29 mouse cellular contexts compared by ENCODE assay signal in the genomic region with DNA sequence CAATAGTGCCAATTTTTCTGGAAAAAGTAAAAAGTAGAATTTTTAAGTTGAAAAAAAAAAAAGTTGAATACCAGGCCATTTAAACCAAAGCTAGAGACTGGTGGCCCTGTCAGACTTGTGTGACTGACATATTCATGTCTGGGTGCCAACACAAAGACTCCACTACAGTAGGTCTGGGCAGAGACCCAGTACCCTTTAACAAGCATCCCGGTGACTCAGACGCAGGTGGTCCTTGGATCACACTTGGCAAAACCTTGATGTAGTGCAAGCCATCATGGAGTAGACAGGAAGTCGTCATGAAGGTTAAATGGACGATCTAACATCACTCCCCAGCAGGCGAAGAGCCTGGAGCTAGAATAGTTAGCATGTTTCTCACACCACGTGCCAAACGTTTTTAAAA.
DNase-seq lines count a peak whose midpoint lies in the region; ATAC-seq and TF ChIP-seq lines count a peak whose summit lies in the region.
"Had no signal": no experiment of that assay in that cellular context is flagged by ENCODE, and none has a peak within 500 bp of the region (broad histone marks: within the 10 kb centered on the region; RNA-seq: fewer than 3 reads in every experiment).

No protein-coding gene starts in this region.

- no peak overlapping the region for H3K9ac ChIP-seq in limb, embryonic 13.5 days
- H3K9ac ChIP-seq in liver, embryonic 12.5 days: no peak overlapping the region
- H3K9ac ChIP-seq: embryonic facial prominence, embryonic 12.5 days; heart, embryonic 15.5 days; hindbrain, embryonic 12.5 days; intestine, embryonic 15.5 days; liver, embryonic 13.5 days; midbrain, embryonic 15.5 days had no signal

- WGBS in limb, embryonic 13.5 days: 64% methylated on average over 7 of the region's 7 CpGs
- WGBS in limb, embryonic 10.5 days: 90% methylated on average over 7 of the region's 7 CpGs
- 72% methylated on average over 7 of the region's 7 CpGs for WGBS in liver, embryonic 12.5 days (ENCODE audit: insufficient replicate concordance)

- no peak overlapping the region for H3K27ac ChIP-seq in limb, embryonic 13.5 days
- no peak overlapping the region for H3K27ac ChIP-seq in limb, embryonic 10.5 days
- H3K27ac ChIP-seq in liver, embryonic 12.5 days: no peak overlapping the region
- H3K27ac ChIP-seq: embryonic facial prominence, embryonic 12.5 days; heart, embryonic 10.5 days; heart, embryonic 15.5 days; hindbrain, embryonic 12.5 days; hindbrain, postnatal 0 days; intestine, embryonic 15.5 days; layer of hippocampus, adult 2 months; liver, embryonic 13.5 days; midbrain, embryonic 15.5 days; stomach, postnatal 0 days had no signal

- no peaks in the 10 kb centered on the region for H3K27me3 ChIP-seq in limb, embryonic 13.5 days
- no peaks in the 10 kb centered on the region for H3K27me3 ChIP-seq in limb, embryonic 10.5 days (ENCODE audit: low read depth, poor library complexity, severe bottlenecking)
- no peaks in the 10 kb centered on the region for H3K27me3 ChIP-seq in myocyte (ENCODE audit: control insufficient read depth, insufficient read depth, insufficient read length)
- H3K27me3 ChIP-seq in liver, embryonic 12.5 days (replicated peaks): no peaks in the 10 kb centered on the region
- H3K27me3 ChIP-seq: embryonic facial prominence, embryonic 12.5 days; heart, embryonic 15.5 days; hindbrain, embryonic 12.5 days; intestine, embryonic 15.5 days; liver, embryonic 13.5 days; midbrain, embryonic 15.5 days had no signal

- peaks cover 31% of the 10 kb centered on the region for H3K4me1 ChIP-seq in limb, embryonic 13.5 days
- H3K4me1 ChIP-seq in limb, embryonic 10.5 days: peaks cover 27% of the 10 kb centered on the region
- no peaks in the 10 kb centered on the region for H3K4me1 ChIP-seq in liver, embryonic 12.5 days
- H3K4me1 ChIP-seq: heart, embryonic 10.5 days; intestine, embryonic 15.5 days; liver, embryonic 13.5 days; midbrain, embryonic 15.5 days had no signal

- no peak for TF ChIP-seq POLR2A in myocyte (IDR thresholded peaks at IDR 0.05; ENCODE audit: insufficient read length, low read depth)

- H3ac ChIP-seq in myocyte (ENCODE audit: control insufficient read depth, insufficient read length): no peak overlapping the region

- no peak overlapping the region for H3K4me2 ChIP-seq in limb, embryonic 13.5 days (replicated peaks)
- peak overlapping the region; percentile 50 for H3K4me2 ChIP-seq in myocyte (ENCODE audit: low read depth)
- no peak overlapping the region for H3K4me2 ChIP-seq in liver, embryonic 12.5 days
- H3K4me2 ChIP-seq: embryonic facial prominence, embryonic 12.5 days; heart, embryonic 15.5 days; hindbrain, embryonic 12.5 days; intestine, embryonic 15.5 days; liver, embryonic 13.5 days; midbrain, embryonic 15.5 days had no signal

- H3K36me3 ChIP-seq in limb, embryonic 13.5 days: peaks cover 6% of the 10 kb centered on the region; the same call in 1 of the 2 replicates
- H3K36me3 ChIP-seq in limb, embryonic 10.5 days: peaks cover 46% of the 10 kb centered on the region
- no peaks in the 10 kb centered on the region for H3K36me3 ChIP-seq in myocyte (ENCODE audit: control insufficient read depth, insufficient read depth)
- no peaks in the 10 kb centered on the region for H3K36me3 ChIP-seq in liver, embryonic 12.5 days
- H3K36me3 ChIP-seq: embryonic facial prominence, embryonic 12.5 days; heart, embryonic 10.5 days; heart, embryonic 15.5 days; hindbrain, embryonic 12.5 days; intestine, embryonic 15.5 days; liver, embryonic 13.5 days; midbrain, embryonic 15.5 days had no signal

- H3K79me2 ChIP-seq in myocyte (ENCODE audit: control insufficient read depth, insufficient read depth): peaks cover 10% of the 10 kb centered on the region

- ATAC-seq in limb, embryonic 13.5 days (ENCODE audit: low FRiP score, low read depth): peak; percentile 58; the same call in 1 of the 2 replicates
- no peak for ATAC-seq in liver, embryonic 12.5 days
- ATAC-seq: hindbrain, postnatal 0 days; intestine, embryonic 15.5 days; midbrain, embryonic 15.5 days had no signal

- H3K4me3 ChIP-seq in limb, embryonic 13.5 days: no peak overlapping the region
- no peak overlapping the region for H3K4me3 ChIP-seq in limb, embryonic 10.5 days
- no peak overlapping the region for H3K4me3 ChIP-seq in myocyte
- no peak overlapping the region for H3K4me3 ChIP-seq in liver, embryonic 12.5 days
- H3K4me3 ChIP-seq: embryonic facial prominence, embryonic 12.5 days; heart, embryonic 10.5 days; heart, embryonic 15.5 days; hindbrain, embryonic 12.5 days; intestine, embryonic 15.5 days; layer of hippocampus, adult 2 months; liver, embryonic 13.5 days; midbrain, embryonic 15.5 days had no signal

- DNase-seq in limb, embryonic 10.5 days (ENCODE audit: low spot score): no peak
- DNase-seq in Muller cell, postnatal 12 days (ENCODE audit: inconsistent ontology term): peak; percentile 53
- DNase-seq in fibroblast of lung, adult 2 months (ENCODE audit: low read depth): peak; percentile 72
- DNase-seq in urinary bladder, postnatal 14 days (ENCODE audit: low spot score): no peak
- DNase-seq: adrenal gland, postnatal 36 days; cerebellum, adult 9-11 months; embryo, embryonic 11 days; gastrocnemius, postnatal 25 days; heart, adult 11 months; kidney, adult 2 months; kidney, postnatal 36 days; liver, embryonic 13.5 days; lung, adult 18-20 months; lung, postnatal 10 days; right cerebral cortex, adult 18-20 months; thymus, adult 18-20 months; thymus, postnatal 25 days had no signal

- no peaks in the 10 kb centered on the region for H3K9me3 ChIP-seq in limb, embryonic 13.5 days
- H3K9me3 ChIP-seq in limb, embryonic 10.5 days (replicated peaks): no peaks in the 10 kb centered on the region
- H3K9me3 ChIP-seq in liver, embryonic 12.5 days (replicated peaks): no peaks in the 10 kb centered on the region
- H3K9me3 ChIP-seq: embryonic facial prominence, embryonic 12.5 days; heart, embryonic 10.5 days; heart, embryonic 15.5 days; hindbrain, embryonic 12.5 days; intestine, embryonic 15.5 days; liver, embryonic 13.5 days; midbrain, embryonic 15.5 days had no signal

TF ChIP-seq in myocyte, 11 proteins besides CTCF, POLR2A, EP300 and RAD21:
- peak in 1 of 3 experiments; percentile 24 for TF ChIP-seq MYOD1 (IDR thresholded peaks at IDR 0.05; ENCODE audit: control insufficient read depth in 1 of 3, insufficient read length in 2 of 3, low read depth in 2 of 3)
- no peak for TF ChIP-seq POLR2AphosphoS2 (IDR thresholded peaks at IDR 0.05; ENCODE audit: insufficient read length, low read depth)
- TF ChIP-seq E2F4 (IDR thresholded peaks at IDR 0.05; ENCODE audit: insufficient read depth): no peak

Comparison
In these comparisons a context has a peak if more than half of its experiments do, and no peak if none do; other contexts are left out.
1. DNase-seq: peak in Muller cell, postnatal 12 days (single experiment) and fibroblast of lung, adult 2 months (single experiment); none in limb, embryonic 10.5 days (single experiment) and urinary bladder, postnatal 14 days (single experiment).